31 mouse cellular contexts compared by ENCODE assay signal in the genomic region with DNA sequence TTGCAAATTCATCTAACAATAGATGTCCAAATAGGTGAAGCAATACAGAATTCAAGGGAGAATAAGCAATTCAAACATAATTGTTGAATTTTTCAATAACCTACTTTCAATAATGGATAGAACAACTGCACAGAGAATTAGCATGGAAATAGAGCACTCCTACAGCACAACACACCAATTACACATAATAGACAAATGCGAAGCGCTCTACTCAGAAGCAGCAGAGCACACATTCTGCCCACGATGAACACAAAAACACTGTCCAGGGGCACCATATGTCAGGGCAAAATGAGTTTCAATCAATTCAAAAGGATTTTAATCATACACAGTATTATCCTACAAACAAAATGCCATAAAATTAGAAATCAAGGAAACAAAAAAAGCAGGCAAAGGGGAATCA. TPM values are rescaled to one million over a fixed set of nuclear protein-coding genes. Genes with fewer than 3 reads are reported as not detected.
A peak's percentile ranks its signal among the peaks of the same experiment; 100 is the strongest.
DNase-seq lines count a peak whose midpoint lies in the region; ATAC-seq and TF ChIP-seq lines count a peak whose summit lies in the region.
"Had no signal": no experiment of that assay in that cellular context is flagged by ENCODE, and none has a peak within 500 bp of the region (broad histone marks: within the 10 kb centered on the region; RNA-seq: fewer than 3 reads in every experiment).

No protein-coding gene starts in this region.

- TF ChIP-seq CTCF in layer of hippocampus, adult 2 months (conservative IDR thresholded peaks at IDR 0.05), result peak; percentile 42

- WGBS in forebrain, embryonic 12.5 days, result 52% methylated on average over 3 of the region's 3 CpGs
- 50% methylated on average over 3 of the region's 3 CpGs for WGBS in forebrain, embryonic 10.5 days
- 62% methylated on average over 3 of the region's 3 CpGs for WGBS in neural tube, embryonic 14.5 days
- 59% methylated on average over 3 of the region's 3 CpGs for WGBS in neural tube, embryonic 15.5 days

- no peak for DNase-seq in forebrain, embryonic 10.5 days (ENCODE audit: extremely low spot score, low spot score)
- DNase-seq in layer of hippocampus, adult 2 months (ENCODE audit: low spot score in 2 of 2), result no peak
- DNase-seq in layer of hippocampus, adult 18-20 months (ENCODE audit: low spot score in 2 of 2), result no peak
- no peak for DNase-seq in MN1 (ENCODE audit: low spot score)
- DNase-seq: adrenal gland, postnatal 10 days; cerebellum, adult 11 months; cerebellum, adult 9-10 months; cerebellum, postnatal 36 days; gastrocnemius, postnatal 10 days; heart, postnatal 14 days; kidney, adult 18-20 months; kidney, postnatal 36 days; layer of hippocampus, postnatal 36 days; left cerebral cortex, postnatal 4 days; liver, postnatal 0 days; lung, postnatal 36 days; right cerebral cortex, postnatal 4 days; thymus, adult 18-20 months; thymus, postnatal 25 days had no signal

- H3K4me3 ChIP-seq in forebrain, embryonic 12.5 days (replicated peaks), result no peak overlapping the region
- H3K4me3 ChIP-seq in forebrain, embryonic 10.5 days, result no peak overlapping the region
- H3K4me3 ChIP-seq in layer of hippocampus, adult 2 months, result no peak overlapping the region
- no peak overlapping the region for H3K4me3 ChIP-seq in neural tube, embryonic 14.5 days (ENCODE audit: low read depth, low read length)
- H3K4me3 ChIP-seq in neural tube, embryonic 15.5 days (replicated peaks), result no peak overlapping the region
- H3K4me3 ChIP-seq: embryonic facial prominence, embryonic 12.5 days; hindbrain, embryonic 15.5 days; liver, embryonic 12.5 days had no signal

- no peaks in the 10 kb centered on the region for H3K9me3 ChIP-seq in forebrain, embryonic 12.5 days
- peaks cover 6% of the 10 kb centered on the region; the same call in 1 of the 2 replicates for H3K9me3 ChIP-seq in forebrain, embryonic 10.5 days
- H3K9me3 ChIP-seq in neural tube, embryonic 14.5 days (ENCODE audit: control insufficient read depth, low read length), result no peaks in the 10 kb centered on the region
- H3K9me3 ChIP-seq in neural tube, embryonic 15.5 days (replicated peaks), result no peaks in the 10 kb centered on the region
- H3K9me3 ChIP-seq: embryonic facial prominence, embryonic 12.5 days; G1E; hindbrain, embryonic 15.5 days; liver, embryonic 12.5 days had no signal

- no peak overlapping the region for H3K9ac ChIP-seq in forebrain, embryonic 12.5 days
- no peak overlapping the region for H3K9ac ChIP-seq in neural tube, embryonic 14.5 days (replicated peaks; ENCODE audit: low read depth, low read length)
- H3K9ac ChIP-seq in neural tube, embryonic 15.5 days (replicated peaks), result no peak overlapping the region
- H3K9ac ChIP-seq: embryonic facial prominence, embryonic 12.5 days; hindbrain, embryonic 15.5 days; liver, embryonic 12.5 days; liver, postnatal 0 days had no signal

- no peaks in the 10 kb centered on the region for H3K27me3 ChIP-seq in forebrain, embryonic 12.5 days
- H3K27me3 ChIP-seq in forebrain, embryonic 10.5 days (ENCODE audit: poor library complexity, severe bottlenecking), result no peaks in the 10 kb centered on the region; the same call in 1 of the 2 replicates
- no peaks in the 10 kb centered on the region for H3K27me3 ChIP-seq in neural tube, embryonic 14.5 days (ENCODE audit: control insufficient read depth, insufficient read depth, low read length)
- H3K27me3 ChIP-seq in neural tube, embryonic 15.5 days (replicated peaks), result no peaks in the 10 kb centered on the region
- H3K27me3 ChIP-seq: embryonic facial prominence, embryonic 12.5 days; hindbrain, embryonic 15.5 days; liver, embryonic 12.5 days had no signal

- no peaks in the 10 kb centered on the region for H3K36me3 ChIP-seq in forebrain, embryonic 12.5 days (replicated peaks)
- no peaks in the 10 kb centered on the region for H3K36me3 ChIP-seq in forebrain, embryonic 10.5 days (replicated peaks)
- no peaks in the 10 kb centered on the region for H3K36me3 ChIP-seq in neural tube, embryonic 14.5 days (ENCODE audit: control insufficient read depth, insufficient read depth, low read length)
- H3K36me3 ChIP-seq in neural tube, embryonic 15.5 days, result no peaks in the 10 kb centered on the region
- H3K36me3 ChIP-seq: embryonic facial prominence, embryonic 12.5 days; G1E; hindbrain, embryonic 15.5 days; liver, embryonic 12.5 days had no signal

- peak; percentile 77; the same call in 1 of the 2 replicates for ATAC-seq in forebrain, embryonic 12.5 days (ENCODE audit: low FRiP score)
- peak; percentile 31; the same call in 1 of the 2 replicates for ATAC-seq in neural tube, embryonic 14.5 days (ENCODE audit: low read depth)
- ATAC-seq in neural tube, embryonic 15.5 days (ENCODE audit: low FRiP score), result no peak
- ATAC-seq: liver, embryonic 12.5 days; liver, postnatal 0 days; Patski had no signal

- no peaks in the 10 kb centered on the region for H3K4me1 ChIP-seq in forebrain, embryonic 12.5 days
- H3K4me1 ChIP-seq in forebrain, embryonic 10.5 days, result peaks cover 14% of the 10 kb centered on the region
- no peaks in the 10 kb centered on the region for H3K4me1 ChIP-seq in neural tube, embryonic 14.5 days (ENCODE audit: control insufficient read depth, insufficient read depth, low read length)
- no peaks in the 10 kb centered on the region for H3K4me1 ChIP-seq in neural tube, embryonic 15.5 days
- H3K4me1 ChIP-seq: embryonic facial prominence, embryonic 12.5 days; hindbrain, embryonic 15.5 days; liver, embryonic 12.5 days had no signal

- no peak overlapping the region for H3K27ac ChIP-seq in forebrain, embryonic 12.5 days
- H3K27ac ChIP-seq in forebrain, embryonic 10.5 days, result no peak overlapping the region
- H3K27ac ChIP-seq in layer of hippocampus, adult 2 months, result no peak overlapping the region
- no peak overlapping the region for H3K27ac ChIP-seq in neural tube, embryonic 14.5 days (ENCODE audit: low read depth, low read length)
- H3K27ac ChIP-seq in neural tube, embryonic 15.5 days (replicated peaks), result no peak overlapping the region
- H3K27ac ChIP-seq: embryonic facial prominence, embryonic 12.5 days; hindbrain, embryonic 15.5 days; liver, embryonic 12.5 days; stomach, postnatal 0 days had no signal

- H3K4me2 ChIP-seq in forebrain, embryonic 12.5 days, result no peak overlapping the region
- no peak overlapping the region for H3K4me2 ChIP-seq in neural tube, embryonic 14.5 days (ENCODE audit: low read depth, low read length)
- no peak overlapping the region for H3K4me2 ChIP-seq in neural tube, embryonic 15.5 days
- H3K4me2 ChIP-seq: embryonic facial prominence, embryonic 12.5 days; hindbrain, embryonic 15.5 days; liver, embryonic 12.5 days had no signal

RNA-seq across cellular contexts. Expression of a gene that starts 43.9 kb away (rescaled TPM):
- 259 and 280 TPM in 2 replicates for polyA plus RNA-seq in forebrain, embryonic 12.5 days (2016; fragmentation: Nextera tagmentation; extraction: Ambion mirVana)
- polyA plus RNA-seq in forebrain, embryonic 10.5 days (2016; fragmentation: Nextera tagmentation; extraction: Ambion mirVana), result 70.7 and 79.9 TPM in 2 replicates
- 100 to 1,000 TPM; 121 to 134 TPM for total RNA-seq in layer of hippocampus, adult 2 months (2021)
- 100 to 1,000 TPM; 119 to 137 TPM for total RNA-seq in layer of hippocampus, adult 18-20 months (2021)
- 394 and 457 TPM in 2 replicates for polyA plus RNA-seq in neural tube, embryonic 14.5 days (2014; fragmentation: Nextera tagmentation; extraction: Ambion mirVana)
- 397 and 487 TPM in 2 replicates for polyA plus RNA-seq in neural tube, embryonic 15.5 days (2015; fragmentation: Nextera tagmentation; extraction: Ambion mirVana)
- total RNA-seq: megakaryocyte, adult 5-6 weeks; monocyte, adult 5-6 weeks; neutrophil, adult 5-6 weeks had no signal
